Mouse (Mus musculus) midbrain, postnatal 0 days (tissue): ENCODE measurements around the gene Dnajb1. TPM values are rescaled to one million over a fixed set of nuclear protein-coding genes. Genes with fewer than 3 reads are reported as not detected.

Experiments used
- ATAC-seq: fragments of 200-750 bp; cut with Nextera tagmentation; 2 replicates; pipeline ENCODE4 v1.8.0; 2017; ENCODE audit warnings: moderate number of reproducible peaks, mild to moderate bottlenecking, moderate TSS enrichment, moderate library complexity; ENCODE audit not compliant: low FRiP score
- DNase-seq: peaks from one replicate; pipeline ENCODE4 v3.0.0-alpha.2; 2015; ENCODE audit warnings: low spot score
- H3K27ac ChIP-seq: fragments of 300-500 bp; sonication (generic); 2 replicates; pipeline ENCODE4 v1.5.1; 2014; ENCODE audit warnings: low read depth, mild to moderate bottlenecking, low read length, mixed read lengths
- H3K27me3 ChIP-seq: fragments of 300-500 bp; sonication (generic); 2 replicates; pipeline ENCODE4 v1.6.1; 2014; ENCODE audit warnings: low read length, control low read depth, mixed read lengths; ENCODE audit not compliant: insufficient read depth
- H3K36me3 ChIP-seq: fragments of 300-500 bp; sonication (generic); 2 replicates; pipeline ENCODE4 v1.6.1; 2014; ENCODE audit warnings: low read length, control low read depth, mixed read lengths; ENCODE audit not compliant: insufficient read depth
- H3K4me1 ChIP-seq: fragments of 300-500 bp; sonication (generic); 2 replicates; pipeline ENCODE4 v1.6.1; 2014; ENCODE audit warnings: mild to moderate bottlenecking, control low read depth, antibody characterized with exemption, low read length, mixed read lengths; ENCODE audit not compliant: insufficient read depth
- H3K4me2 ChIP-seq: fragments of 300-500 bp; sonication (generic); 2 replicates; pipeline ENCODE4 v1.6.1; 2014; ENCODE audit warnings: low read depth, mild to moderate bottlenecking, low read length, mixed read lengths; ENCODE audit not compliant: poor library complexity, severe bottlenecking
- H3K4me3 ChIP-seq: fragments of 300-500 bp; sonication (generic); 2 replicates; pipeline ENCODE4 v1.5.1; 2014; ENCODE audit warnings: low read depth, mild to moderate bottlenecking, low read length, moderate library complexity
- H3K9ac ChIP-seq: fragments of 300-500 bp; sonication (generic); replicated peaks from 2 replicates; pipeline ENCODE4 v1.6.1; 2014; ENCODE audit warnings: mild to moderate bottlenecking, low read length, moderate library complexity, mixed read lengths; ENCODE audit not compliant: poor library complexity, severe bottlenecking
- H3K9me3 ChIP-seq: fragments of 300-500 bp; sonication (generic); 2 replicates; pipeline ENCODE4 v1.6.1; 2016; ENCODE audit warnings: low read length, control low read depth
- CTCF ChIP-seq: IDR thresholded peaks from 2 replicates; pipeline ENCODE4 v1.5.1; 2016; ENCODE audit warnings: antibody characterized with exemption, mild to moderate bottlenecking
- WGBS: fragments of 180-500 bp; shearing (Covaris S2); extraction: QIAGEN DNeasy Blood & Tissue Kit; methylation state at CpG from one replicate; pipeline ENCODE4 v1.1.7; 2014; 5-methylcytosine and 5-hydroxymethylcytosine counted together
- polyA plus RNA-seq: library from polyadenylated mRNA; unstranded; fragments of >200 nt; fragmentation: Nextera tagmentation; extraction: Ambion mirVana; gene quantifications from 2 replicates; pipeline ENCODE4 v1.2.1, GENCODE M21; 2015
- total RNA-seq: library from RNA; depleted of rRNA; stranded (reverse); fragments of >200 nt; gene quantifications from 2 replicates; pipeline ENCODE4 v1.2.3, GENCODE M21; 2014

Dnajb1 gene
- total and polyA plus RNA-seq, 2 experiments from 2014 or later, result 41.0 to 72.4 TPM

- WGBS, result 83% methylated on average over 8 of the region's 8 CpGs
- H3K36me3 ChIP-seq, result no peaks in the 10 kb centered on the region
- TF ChIP-seq CTCF, result no peak
- no peak overlapping the region for H3K4me3 ChIP-seq
- H3K9ac ChIP-seq, result no peak overlapping the region
- no peaks in the 10 kb centered on the region for H3K9me3 ChIP-seq
- no peak overlapping the region for H3K27ac ChIP-seq
- DNase-seq, result no peak
- ATAC-seq, result no peak
- no peak overlapping the region for H3K4me2 ChIP-seq
- no peaks in the 10 kb centered on the region for H3K27me3 ChIP-seq
- H3K4me1 ChIP-seq, result 0 out of 2 replicates have a peak, but pooled peaks cover 5% of the 10 kb centered on the region
Observed at GRCm38 (mm10) chr8:83582226-83582625, 25.8 kb upstream of the Dnajb1 start.

GRCm38 (mm10) chr8:83583236-83583635 lies 24.8 kb upstream of the Dnajb1 start:
- Histone ChIP-seq H3K27ac (no peak overlapping the region), H3K4me2 (no peak overlapping the region), H3K36me3 (0 out of 2 replicates have a peak, but pooled peaks cover 1% of the 10 kb centered on the region), H3K9ac (no peak overlapping the region), H3K9me3 (no peaks in the 10 kb centered on the region), H3K4me3 (no peak overlapping the region), H3K4me1 (peaks cover 10% of the 10 kb centered on the region; the same call in 1 of the 2 replicates), H3K27me3 (no peaks in the 10 kb centered on the region)
- ATAC-seq, result no peak
- no peak for DNase-seq
- 81% methylated on average over 15 of the region's 15 CpGs for WGBS
- TF ChIP-seq CTCF, result no peak

- no peaks in the 10 kb centered on the region for H3K27me3 ChIP-seq
- peaks cover 11% of the 10 kb centered on the region; the same call in 1 of the 2 replicates for H3K4me1 ChIP-seq
- no peak overlapping the region for H3K4me3 ChIP-seq
- 75% methylated on average over 1 of the region's 1 CpGs for WGBS
- ATAC-seq, result no peak
- no peak for DNase-seq
- no peak overlapping the region for H3K4me2 ChIP-seq
- 0 out of 2 replicates have a peak, but pooled peaks cover 3% of the 10 kb centered on the region for H3K36me3 ChIP-seq
- no peak for TF ChIP-seq CTCF
- no peaks in the 10 kb centered on the region for H3K9me3 ChIP-seq
- H3K9ac ChIP-seq, result no peak overlapping the region
- H3K27ac ChIP-seq, result no peak overlapping the region
Observed at GRCm38 (mm10) chr8:83584771-83585170, 23.2 kb upstream of the Dnajb1 start.

- no peak overlapping the region for H3K4me3 ChIP-seq
- 0 out of 2 replicates have a peak, but pooled peaks cover 3% of the 10 kb centered on the region for H3K36me3 ChIP-seq
- ATAC-seq (no peak), DNase-seq (no peak)
- H3K9ac ChIP-seq, result no peak overlapping the region
- no peak for TF ChIP-seq CTCF
- no peak overlapping the region for H3K4me2 ChIP-seq
- no peaks in the 10 kb centered on the region for H3K9me3 ChIP-seq
- H3K27me3 ChIP-seq, result no peaks in the 10 kb centered on the region
- 86% methylated on average over 3 of the region's 3 CpGs for WGBS
- H3K4me1 ChIP-seq, result peaks cover 11% of the 10 kb centered on the region; the same call in 1 of the 2 replicates
- H3K27ac ChIP-seq, result no peak overlapping the region
Observed at GRCm38 (mm10) chr8:83585333-83585732, 22.7 kb upstream of the Dnajb1 start.

- Histone ChIP-seq H3K27me3 (no peaks in the 10 kb centered on the region), H3K4me3 (no peak overlapping the region), H3K4me1 (peaks cover 20% of the 10 kb centered on the region; the same call in 1 of the 2 replicates), H3K4me2 (no peak overlapping the region), H3K36me3 (0 out of 2 replicates have a peak, but pooled peaks cover 3% of the 10 kb centered on the region), H3K27ac (no peak overlapping the region), H3K9me3 (no peaks in the 10 kb centered on the region), H3K9ac (no peak overlapping the region)
- ATAC-seq (no peak), DNase-seq (no peak)
- no peak for TF ChIP-seq CTCF
- 95% methylated on average over 6 of the region's 6 CpGs for WGBS
Observed at GRCm38 (mm10) chr8:83587644-83588043, 20.3 kb upstream of the Dnajb1 start.

GRCm38 (mm10) chr8:83588886-83589285 lies 19.1 kb upstream of the Dnajb1 start:
- TF ChIP-seq CTCF, result no peak
- Histone ChIP-seq H3K27ac (no peak overlapping the region), H3K9ac (no peak overlapping the region), H3K27me3 (no peaks in the 10 kb centered on the region), H3K9me3 (no peaks in the 10 kb centered on the region), H3K36me3 (0 out of 2 replicates have a peak, but pooled peaks cover 3% of the 10 kb centered on the region), H3K4me3 (no peak overlapping the region), H3K4me2 (no peak overlapping the region), H3K4me1 (peaks cover 20% of the 10 kb centered on the region; the same call in 1 of the 2 replicates)
- WGBS, result 94% methylated on average over 5 of the region's 5 CpGs
- ATAC-seq, result no peak
- DNase-seq, result no peak
